Mouse (Mus musculus) liver, embryonic 13.5 days (tissue): ENCODE measurements around the gene Ethe1. TPM values are rescaled to one million over a fixed set of nuclear protein-coding genes. Genes with fewer than 3 reads are reported as not detected.

Experiments
- ATAC-seq: fragments of 200-750 bp; cut with Nextera tagmentation; 2 replicates; pipeline ENCODE4 v1.8.0; 2017; ENCODE audit warnings: low read depth, mild to moderate bottlenecking, moderate number of reproducible peaks, moderate library complexity
- DNase-seq: peaks from one replicate; pipeline ENCODE4 v3.0.0; 2022
- H3K27ac ChIP-seq: fragments of 300-500 bp; sonication (generic); 2 replicates; pipeline ENCODE4 v1.5.1; 2015; ENCODE audit warnings: moderate library complexity, mild to moderate bottlenecking, inconsistent platforms
- H3K27me3 ChIP-seq: fragments of 300-500 bp; sonication (generic); 2 replicates; pipeline ENCODE4 v1.6.1; 2015; ENCODE audit warnings: mild to moderate bottlenecking, inconsistent platforms
- H3K36me3 ChIP-seq: fragments of 300-500 bp; sonication (generic); 2 replicates; pipeline ENCODE4 v1.6.1; 2015; ENCODE audit warnings: mild to moderate bottlenecking, inconsistent platforms
- H3K4me1 ChIP-seq: fragments of 300-500 bp; sonication (generic); replicated peaks from 2 replicates; pipeline ENCODE4 v1.6.1; 2015; ENCODE audit warnings: inconsistent platforms
- H3K4me2 ChIP-seq: fragments of 300-500 bp; sonication (generic); 2 replicates; pipeline ENCODE4 v1.6.1; 2015; ENCODE audit warnings: inconsistent platforms, mild to moderate bottlenecking, moderate library complexity
- H3K4me3 ChIP-seq: fragments of 300-500 bp; sonication (generic); replicated peaks from 2 replicates; pipeline ENCODE4 v1.5.1; 2015; ENCODE audit warnings: mild to moderate bottlenecking, inconsistent platforms
- H3K9ac ChIP-seq: fragments of 300-500 bp; sonication (generic); 2 replicates; pipeline ENCODE4 v1.6.1; 2015; ENCODE audit warnings: mild to moderate bottlenecking, inconsistent platforms
- H3K9me3 ChIP-seq: fragments of 300-500 bp; sonication (generic); replicated peaks from 2 replicates; pipeline ENCODE4 v1.6.1; 2016; ENCODE audit warnings: inconsistent platforms
- WGBS: fragments of 180-500 bp; shearing (Covaris S2); methylation state at CpG from one replicate; pipeline ENCODE4 v1.1.7; 2015; ENCODE audit not compliant: insufficient replicate concordance; 5-methylcytosine and 5-hydroxymethylcytosine counted together
- polyA plus RNA-seq: library from polyadenylated mRNA; unstranded; fragments of >200 nt; fragmentation: Nextera tagmentation; extraction: Ambion mirVana; gene quantifications from 2 replicates; pipeline ENCODE4 v1.2.1, GENCODE M21; 2015

Ethe1 gene
- polyA plus RNA-seq, 1 experiment from 2014 or later, result 21.5 TPM

DNA sequence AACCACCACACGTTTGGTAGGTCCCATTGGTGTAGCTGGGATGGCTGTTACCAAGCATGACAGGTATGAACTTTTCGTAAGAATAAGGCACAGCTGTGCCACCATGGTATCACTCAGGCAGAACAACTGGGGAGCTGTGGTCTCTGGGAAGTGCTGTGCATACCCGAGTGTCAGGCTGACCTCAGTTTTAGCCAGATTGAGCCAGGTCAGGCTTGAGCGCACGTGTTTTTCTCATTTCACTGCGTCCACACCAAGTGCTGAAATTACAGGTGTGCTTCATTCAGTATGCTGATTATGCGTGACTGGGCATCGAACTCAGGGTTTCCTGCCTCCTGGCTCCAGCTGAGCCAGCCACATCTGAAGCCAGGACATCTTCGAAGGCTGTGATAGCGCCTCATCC lies 31.6 kb upstream of the Ethe1 start:
- Histone ChIP-seq H3K4me1 (0 out of 2 replicates have a peak, but pooled peaks cover 8% of the 10 kb centered on the region), H3K9me3 (no peaks in the 10 kb centered on the region), H3K36me3 (peaks cover 66% of the 10 kb centered on the region), H3K27me3 (no peaks in the 10 kb centered on the region), H3K4me2 (no peak overlapping the region), H3K4me3 (no peak overlapping the region), H3K9ac (no peak overlapping the region), H3K27ac (no peak overlapping the region)
- DNase-seq, result no peak
- no peak for ATAC-seq
- whole genome bisulfite sequencing, result 88% methylated on average over 10 of the region's 10 CpGs

- Histone ChIP-seq H3K27ac (no peak overlapping the region), H3K9me3 (no peaks in the 10 kb centered on the region), H3K4me3 (no peak overlapping the region), H3K36me3 (peaks cover 80% of the 10 kb centered on the region), H3K4me1 (no peaks in the 10 kb centered on the region), H3K27me3 (no peaks in the 10 kb centered on the region), H3K9ac (no peak overlapping the region), H3K4me2 (no peak overlapping the region)
- DNase-seq (no peak), ATAC-seq (no peak)
- 82% methylated on average over 4 of the region's 4 CpGs for WGBS
Measured at GRCm38 (mm10) chr7:24561450-24561849, 25.9 kb upstream of the Ethe1 start.

- no peak overlapping the region for H3K27ac ChIP-seq
- no peak overlapping the region for H3K4me3 ChIP-seq
- DNase-seq (no peak), ATAC-seq (no peak)
- H3K27me3 ChIP-seq, result no peaks in the 10 kb centered on the region
- no peaks in the 10 kb centered on the region for H3K4me1 ChIP-seq
- H3K9me3 ChIP-seq, result no peaks in the 10 kb centered on the region
- no peak overlapping the region for H3K4me2 ChIP-seq
- H3K36me3 ChIP-seq, result peaks cover 92% of the 10 kb centered on the region
- WGBS, result 90% methylated on average over 8 of the region's 8 CpGs
- H3K9ac ChIP-seq, result no peak overlapping the region
Measured at GRCm38 (mm10) chr7:24563191-24563836, 24.0 kb upstream of the Ethe1 start.

DNA sequence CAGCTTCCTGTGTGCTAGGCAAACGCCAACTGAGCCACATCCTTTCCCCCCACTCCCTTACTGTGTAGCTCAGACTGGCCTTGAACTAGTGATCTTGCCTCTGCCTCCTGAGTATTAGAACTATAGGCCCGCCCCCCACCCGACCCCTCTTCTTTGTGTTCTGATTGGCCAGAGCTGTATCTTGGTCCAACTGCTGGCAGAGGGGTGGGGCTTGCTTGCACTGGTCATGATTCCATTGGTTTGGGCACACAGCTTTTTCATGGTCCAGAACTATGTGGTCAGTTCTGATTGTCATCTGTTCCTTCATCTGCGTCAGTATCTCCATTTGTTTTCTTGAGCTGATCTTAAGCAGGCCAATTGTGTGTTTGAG lies 23.5 kb upstream of the Ethe1 start:
- Histone ChIP-seq H3K27ac (no peak overlapping the region), H3K4me1 (no peaks in the 10 kb centered on the region), H3K9me3 (no peaks in the 10 kb centered on the region), H3K27me3 (no peaks in the 10 kb centered on the region), H3K36me3 (peaks cover 93% of the 10 kb centered on the region), H3K4me2 (no peak overlapping the region), H3K9ac (no peak overlapping the region), H3K4me3 (no peak overlapping the region)
- 76% methylated on average over 4 of the region's 4 CpGs for WGBS
- ATAC-seq (no peak; the same call in 1 of the 2 replicates), DNase-seq (no peak)

DNA sequence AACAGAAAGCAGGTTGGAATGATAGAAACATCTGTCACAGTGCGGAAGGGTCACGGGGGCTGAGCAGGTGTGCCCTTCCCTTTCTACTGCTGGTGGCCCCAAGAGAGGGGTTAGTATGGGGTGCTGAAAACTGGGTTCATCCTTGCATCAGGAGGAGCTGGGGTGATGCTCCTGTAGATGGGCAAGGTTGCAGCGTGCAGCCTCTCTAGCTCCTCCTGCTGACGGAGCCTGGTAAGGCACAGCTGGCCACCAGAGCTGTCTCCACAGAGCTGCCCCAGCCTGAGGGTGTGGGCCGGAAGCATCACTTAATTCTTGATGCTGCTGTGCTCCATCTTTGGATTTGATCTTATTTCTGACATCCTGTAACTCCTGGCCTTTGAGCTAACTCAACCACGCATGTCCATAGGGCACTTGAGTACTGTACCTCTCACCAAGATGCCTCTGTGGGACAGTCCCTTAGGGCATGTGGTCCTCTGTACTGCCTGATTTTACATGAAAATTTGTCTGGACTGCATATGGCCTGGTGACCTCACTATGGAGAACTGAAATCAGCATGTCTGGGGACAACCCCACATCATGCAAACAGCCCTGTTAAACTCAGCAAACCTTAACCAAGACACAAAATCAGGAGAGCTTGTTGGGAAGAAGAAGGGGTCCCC lies 22.6 kb upstream of the Ethe1 start:
- Histone ChIP-seq H3K9me3 (no peaks in the 10 kb centered on the region), H3K4me1 (no peaks in the 10 kb centered on the region), H3K4me2 (no peak overlapping the region), H3K9ac (no peak overlapping the region), H3K27me3 (no peaks in the 10 kb centered on the region), H3K4me3 (no peak overlapping the region), H3K27ac (no peak overlapping the region), H3K36me3 (peaks cover 85% of the 10 kb centered on the region)
- ATAC-seq (peak; percentile 54; the same call in 1 of the 2 replicates), DNase-seq (peak; percentile 49)
- 57% methylated on average over 6 of the region's 6 CpGs for WGBS

- Histone ChIP-seq H3K4me2 (no peak overlapping the region), H3K4me3 (no peak overlapping the region), H3K4me1 (no peaks in the 10 kb centered on the region), H3K9me3 (no peaks in the 10 kb centered on the region), H3K27me3 (no peaks in the 10 kb centered on the region), H3K27ac (no peak overlapping the region), H3K9ac (no peak overlapping the region), H3K36me3 (peaks cover 84% of the 10 kb centered on the region)
- no peak for ATAC-seq
- 85% methylated on average over 11 of the region's 11 CpGs for WGBS
- DNase-seq, result no peak
Measured at GRCm38 (mm10) chr7:24565627-24566026, 21.7 kb upstream of the Ethe1 start.

DNA sequence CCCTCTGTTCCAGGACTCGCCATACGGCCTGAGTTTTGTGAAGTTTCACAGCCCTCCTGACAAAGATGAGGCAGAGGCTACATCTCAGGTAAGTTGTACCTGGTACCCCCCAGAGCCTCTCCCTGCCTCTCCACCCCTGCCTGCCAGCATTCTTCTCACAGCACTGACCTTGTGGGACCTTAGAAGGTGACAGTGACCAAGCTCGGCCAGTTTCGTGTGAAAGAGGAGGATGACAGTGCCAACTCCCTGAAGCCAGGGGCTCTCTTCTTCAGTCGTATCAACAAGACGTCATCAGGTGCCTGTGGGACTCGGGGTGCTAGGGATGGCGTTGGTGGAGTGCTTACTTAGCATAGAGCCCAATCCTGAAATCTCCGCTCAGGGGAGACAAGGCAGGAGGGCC lies 21.1 kb upstream of the Ethe1 start:
- Histone ChIP-seq H3K27ac (no peak overlapping the region), H3K9me3 (no peaks in the 10 kb centered on the region), H3K9ac (no peak overlapping the region), H3K27me3 (no peaks in the 10 kb centered on the region), H3K36me3 (peaks cover 84% of the 10 kb centered on the region), H3K4me1 (no peaks in the 10 kb centered on the region), H3K4me2 (no peak overlapping the region), H3K4me3 (no peak overlapping the region)
- ATAC-seq, result no peak
- 82% methylated on average over 9 of the region's 9 CpGs for WGBS
- no peak for DNase-seq

DNA sequence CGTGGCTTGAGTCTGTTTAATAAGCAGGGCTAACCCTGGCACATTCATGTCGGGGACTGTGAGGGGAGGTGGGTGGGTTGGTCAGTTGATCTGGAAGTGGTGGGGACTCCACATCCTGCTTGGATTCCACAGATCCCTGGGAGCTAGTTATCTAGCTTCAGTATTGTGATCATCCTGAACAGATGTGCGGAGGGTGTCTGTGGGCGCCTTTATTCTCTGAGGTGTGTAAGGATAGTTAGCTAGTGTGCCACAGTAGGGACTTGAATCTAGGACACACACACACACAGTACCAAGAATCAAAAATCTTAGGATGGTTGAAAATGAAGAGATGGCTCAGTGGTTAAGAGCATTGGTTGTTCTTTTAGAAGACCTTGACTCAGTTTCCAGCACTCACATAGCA lies 18.8 kb upstream of the Ethe1 start:
- peaks cover 3% of the 10 kb centered on the region; the same call in 1 of the 2 replicates for H3K4me1 ChIP-seq
- WGBS, result 79% methylated on average over 4 of the region's 4 CpGs
- H3K36me3 ChIP-seq, result peaks cover 79% of the 10 kb centered on the region

GRCm38 (mm10) chr7:24571071-24571470 lies 16.3 kb upstream of the Ethe1 start:
- Histone ChIP-seq H3K27me3 (no peaks in the 10 kb centered on the region), H3K4me2 (no peak overlapping the region), H3K9ac (no peak overlapping the region), H3K9me3 (no peaks in the 10 kb centered on the region), H3K27ac (no peak overlapping the region), H3K36me3 (peaks cover 56% of the 10 kb centered on the region), H3K4me1 (peaks cover 6% of the 10 kb centered on the region), H3K4me3 (no peak overlapping the region)
- no peak for DNase-seq
- ATAC-seq, result no peak
- WGBS, result 80% methylated on average over 4 of the region's 4 CpGs

More for the DNA sequence above, 18.8 kb upstream of the Ethe1 start:
- no peak for DNase-seq
- no peak for ATAC-seq
- Histone ChIP-seq H3K4me2 (no peak overlapping the region), H3K27ac (no peak overlapping the region), H3K9me3 (no peaks in the 10 kb centered on the region), H3K4me3 (no peak overlapping the region), H3K27me3 (no peaks in the 10 kb centered on the region), H3K9ac (no peak overlapping the region)

- DNase-seq (no peak), ATAC-seq (no peak)
- Histone ChIP-seq H3K4me2 (no peak overlapping the region), H3K27ac (no peak overlapping the region), H3K4me3 (no peak overlapping the region), H3K36me3 (peaks cover 42% of the 10 kb centered on the region), H3K27me3 (no peaks in the 10 kb centered on the region), H3K4me1 (peaks cover 6% of the 10 kb centered on the region), H3K9me3 (no peaks in the 10 kb centered on the region), H3K9ac (no peak overlapping the region)
- 50% methylated on average over 5 of the region's 5 CpGs for WGBS
Measured at GRCm38 (mm10) chr7:24572455-24572854, 14.9 kb upstream of the Ethe1 start.

DNA sequence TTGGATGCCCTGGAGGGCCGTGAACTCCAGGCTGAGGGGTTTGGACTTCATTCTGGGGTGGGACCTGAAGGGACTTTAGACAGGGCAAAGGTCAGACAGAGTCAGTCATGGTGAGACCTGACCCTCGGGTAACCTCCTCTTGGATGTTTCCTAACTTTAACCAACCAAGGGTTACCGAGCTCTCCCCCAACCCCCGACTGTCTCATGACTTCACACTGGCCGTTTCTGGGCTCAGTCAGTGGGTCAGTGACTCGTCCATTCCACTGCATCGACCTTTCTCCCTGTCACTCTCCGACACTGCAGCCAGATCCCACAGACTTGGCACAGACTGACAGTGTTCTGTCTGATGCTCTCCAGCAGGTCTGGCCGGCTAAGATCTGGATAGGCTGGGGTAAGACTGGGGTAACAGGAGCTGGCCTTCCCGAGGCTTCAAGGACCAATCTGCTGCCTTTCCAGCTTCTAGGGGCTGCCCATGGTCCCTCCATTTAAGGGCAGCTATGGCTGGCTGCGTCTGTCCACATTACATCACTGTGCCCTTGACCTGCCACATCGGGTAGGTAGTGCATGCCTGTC lies 13.0 kb upstream of the Ethe1 start:
- H3K9ac ChIP-seq, result no peak overlapping the region
- ATAC-seq, result peak; percentile 67
- H3K9me3 ChIP-seq, result no peaks in the 10 kb centered on the region
- H3K27ac ChIP-seq, result peak overlapping the region; percentile 18
- no peak overlapping the region for H3K4me2 ChIP-seq
- DNase-seq, result no peak
- WGBS, result 56% methylated on average over 12 of the region's 12 CpGs
- H3K27me3 ChIP-seq, result no peaks in the 10 kb centered on the region
- peaks cover 6% of the 10 kb centered on the region for H3K4me1 ChIP-seq
- no peak overlapping the region for H3K4me3 ChIP-seq
- H3K36me3 ChIP-seq, result peaks cover 28% of the 10 kb centered on the region
